Mouse (Mus musculus) forebrain, embryonic 14.5 days (tissue): ENCODE results near the gene Zfp385c. TPM values are rescaled to one million over a fixed set of nuclear protein-coding genes. Genes with fewer than 3 reads are reported as not detected.
A peak's percentile ranks its signal among the peaks of the same experiment; 100 is the strongest.

ENCODE experiments used
- ATAC-seq: fragments of 200-750 bp; cut with Nextera tagmentation; 2 replicates; pipeline ENCODE4 v1.8.0; 2017; ENCODE audit warnings: mild to moderate bottlenecking, moderate library complexity
- DNase-seq: peaks from one replicate; pipeline ENCODE4 v3.0.0-alpha.2; 2015; ENCODE audit warnings: low spot score
- H3K27ac ChIP-seq: fragments of 300-500 bp; sonication (generic); 2 replicates; pipeline ENCODE4 v1.5.1; 2014; ENCODE audit warnings: low read depth, mild to moderate bottlenecking, control low read depth, low read length, moderate library complexity
- H3K27me3 ChIP-seq: fragments of 300-500 bp; sonication (generic); replicated peaks from 2 replicates; pipeline ENCODE4 v1.6.1; 2014; ENCODE audit warnings: low read length, control low read depth, mixed read lengths; ENCODE audit not compliant: control insufficient read depth, insufficient read depth
- H3K36me3 ChIP-seq: fragments of 300-500 bp; sonication (generic); 2 replicates; pipeline ENCODE4 v1.6.1; 2014; ENCODE audit warnings: low read length, control low read depth; ENCODE audit not compliant: control insufficient read depth, insufficient read depth
- H3K4me1 ChIP-seq: fragments of 300-500 bp; sonication (generic); 2 replicates; pipeline ENCODE4 v1.6.1; 2014; ENCODE audit warnings: antibody characterized with exemption, low read length, control low read depth; ENCODE audit not compliant: control insufficient read depth, insufficient read depth
- H3K4me2 ChIP-seq: fragments of 300-500 bp; sonication (generic); 2 replicates; pipeline ENCODE4 v1.6.1; 2014; ENCODE audit warnings: mild to moderate bottlenecking, control low read depth, low read length
- H3K4me3 ChIP-seq: fragments of 300-500 bp; sonication (generic); 2 replicates; pipeline ENCODE4 v1.5.1; 2014; ENCODE audit warnings: low read depth, low read length, control low read depth
- H3K9ac ChIP-seq: fragments of 300-500 bp; sonication (generic); 2 replicates; pipeline ENCODE4 v1.6.1; 2014; ENCODE audit warnings: mild to moderate bottlenecking, low read length, control low read depth, moderate library complexity
- H3K9me3 ChIP-seq: fragments of 300-500 bp; sonication (generic); replicated peaks from 2 replicates; pipeline ENCODE4 v1.6.1; 2016; ENCODE audit warnings: low read length, control low read depth, mixed read lengths; ENCODE audit not compliant: control insufficient read depth
- WGBS: fragments of 180-500 bp; shearing (Covaris S2); extraction: QIAGEN DNeasy Blood & Tissue Kit; methylation state at CpG from one replicate; pipeline ENCODE4 v1.1.7; 2014; 5-methylcytosine and 5-hydroxymethylcytosine counted together
- polyA plus RNA-seq: library from polyadenylated mRNA; unstranded; fragments of >200 nt; fragmentation: Nextera tagmentation; extraction: Ambion mirVana; gene quantifications from 2 replicates; pipeline ENCODE4 v1.2.1, GENCODE M21; 2014

Gene Zfp385c
- polyA plus RNA-seq, 1 experiment from 2014 or later = not detected

DNA sequence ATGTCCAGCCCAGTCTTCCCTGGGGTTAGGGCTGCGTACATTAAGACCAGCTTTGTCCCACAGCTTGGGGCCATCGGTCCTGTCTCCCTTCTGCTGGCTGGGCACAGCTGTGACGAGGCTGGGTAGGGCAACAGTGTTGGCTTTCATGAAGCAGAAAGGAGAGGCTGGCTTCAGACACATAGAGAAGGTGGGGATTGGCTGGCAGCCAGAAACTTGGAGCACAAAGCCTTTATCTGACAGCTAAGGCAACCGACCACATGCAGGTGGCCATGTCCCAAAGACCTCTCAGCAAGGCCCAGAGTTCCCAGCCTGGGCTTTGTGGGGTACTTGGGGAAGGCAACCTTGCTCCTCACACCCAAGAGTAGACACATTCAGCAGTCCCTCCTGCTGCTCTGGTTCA is 110.5 kb downstream of the Zfp385c start:
- Histone ChIP-seq H3K9me3 (no peaks in the 10 kb centered on the region), H3K4me3 (no peak overlapping the region), H3K36me3 (peaks cover 83% of the 10 kb centered on the region), H3K4me1 (no peaks in the 10 kb centered on the region), H3K9ac (no peak overlapping the region), H3K4me2 (no peak overlapping the region), H3K27me3 (no peaks in the 10 kb centered on the region), H3K27ac (0 out of 2 replicates have a peak overlapping the region, but pooled peaks have one; percentile 30)
- no peak for ATAC-seq
- peak; percentile 48 for DNase-seq
- 40% methylated on average over 4 of the region's 4 CpGs for WGBS

DNA sequence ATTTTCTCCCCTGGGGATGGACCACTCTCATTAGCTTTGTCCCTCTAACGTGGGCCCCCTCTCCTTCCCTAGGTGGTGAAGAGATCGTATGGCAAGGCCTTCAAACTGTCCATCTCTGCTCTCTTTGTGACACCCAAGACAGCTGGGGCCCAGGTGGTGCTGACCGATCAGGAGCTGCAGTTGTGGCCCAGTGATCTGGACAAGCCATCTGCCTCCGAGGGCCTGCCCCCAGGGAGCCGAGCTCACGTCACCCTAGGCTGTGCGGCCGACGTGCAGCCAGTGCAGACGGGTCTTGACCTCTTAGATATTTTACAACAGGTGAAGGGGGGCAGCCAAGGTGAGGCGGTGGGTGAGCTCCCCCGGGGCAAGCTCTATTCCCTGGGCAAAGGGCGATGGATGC is 112.0 kb downstream of the Zfp385c start:
- no peak for ATAC-seq
- Histone ChIP-seq H3K4me2 (no peak overlapping the region), H3K27me3 (no peaks in the 10 kb centered on the region), H3K27ac (no peak overlapping the region), H3K4me3 (no peak overlapping the region), H3K4me1 (no peaks in the 10 kb centered on the region; the same call in 1 of the 2 replicates), H3K36me3 (peaks cover 68% of the 10 kb centered on the region), H3K9me3 (no peaks in the 10 kb centered on the region), H3K9ac (no peak overlapping the region)
- no peak for DNase-seq
- WGBS = 94% methylated on average over 13 of the region's 13 CpGs

DNA sequence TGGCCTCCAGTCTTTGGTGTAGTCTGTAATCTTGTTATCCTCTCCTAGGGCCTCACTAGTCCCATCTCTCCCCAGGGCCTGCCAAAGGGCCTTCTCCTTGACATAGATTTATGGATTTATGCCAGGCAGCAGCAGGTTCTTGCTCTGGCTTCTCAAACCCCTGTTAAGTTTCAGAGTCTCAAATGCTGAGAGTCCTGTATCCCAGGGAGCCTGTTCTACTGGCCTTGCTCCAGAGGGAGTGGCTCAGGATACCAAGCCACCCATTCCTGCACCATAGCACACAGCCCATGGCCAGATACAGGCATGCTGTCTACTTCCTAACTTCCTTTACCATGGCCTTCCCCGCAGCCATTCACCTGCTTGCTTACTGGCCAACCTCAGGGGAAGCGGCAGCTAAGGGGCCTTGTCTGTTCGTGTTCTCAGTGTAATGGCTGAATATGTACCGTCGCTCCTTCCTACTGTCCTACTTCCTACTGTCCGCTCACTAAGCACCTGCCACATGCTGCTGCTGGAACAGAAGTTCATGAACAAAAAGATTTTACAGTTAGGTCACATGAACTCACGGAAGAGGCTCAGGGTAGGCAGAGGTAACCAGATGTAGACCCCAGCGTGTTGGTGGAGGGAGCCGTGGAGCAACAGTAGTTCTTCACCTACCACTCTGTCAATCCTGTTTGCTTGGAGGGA is 113.0 kb downstream of the Zfp385c start:
- H3K4me1 ChIP-seq = no peaks in the 10 kb centered on the region; the same call in 1 of the 2 replicates
- H3K27ac ChIP-seq = no peak overlapping the region
- DNase-seq (no peak), ATAC-seq (no peak)
- peaks cover 58% of the 10 kb centered on the region for H3K36me3 ChIP-seq
- no peak overlapping the region for H3K4me2 ChIP-seq
- H3K27me3 ChIP-seq = no peaks in the 10 kb centered on the region
- H3K9ac ChIP-seq = no peak overlapping the region
- no peak overlapping the region for H3K4me3 ChIP-seq
- no peaks in the 10 kb centered on the region for H3K9me3 ChIP-seq
- 94% methylated on average over 9 of the region's 9 CpGs for WGBS

DNA sequence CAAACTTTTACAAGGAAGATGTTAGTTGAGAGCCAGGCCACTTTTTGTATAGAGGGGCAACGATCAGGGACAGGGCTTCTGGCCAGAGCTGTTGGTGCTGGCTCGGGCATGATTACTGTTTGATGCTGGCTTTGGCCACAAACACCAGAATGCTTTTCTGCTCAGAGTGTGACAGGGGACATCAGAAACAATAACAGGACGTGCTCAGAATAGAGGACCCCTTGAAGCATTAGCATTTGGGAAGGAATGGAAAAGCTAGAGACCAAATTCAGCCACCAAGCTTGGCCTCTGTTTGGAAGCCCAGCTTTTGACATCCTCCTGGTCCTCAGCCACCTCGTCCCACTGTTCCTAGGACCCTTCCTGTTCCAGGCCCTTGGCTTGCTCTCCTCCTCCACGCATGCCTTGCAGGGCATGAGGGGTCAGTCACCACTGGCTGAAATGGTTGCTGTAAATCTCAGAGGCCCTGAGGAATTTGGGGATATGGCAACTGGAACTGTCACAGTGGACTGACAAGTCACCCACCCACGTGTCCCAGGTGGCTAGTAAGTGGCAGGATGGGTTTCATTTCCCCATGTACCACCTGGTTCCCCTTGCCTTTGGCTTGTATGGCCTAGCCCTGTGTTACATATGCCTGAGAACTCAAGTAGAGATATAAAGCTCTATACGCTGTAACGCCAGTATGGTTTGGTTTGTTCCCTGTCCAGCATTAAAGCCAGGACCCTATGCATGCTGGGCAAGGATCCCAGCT is 114.2 kb downstream of the Zfp385c start:
- no peak for ATAC-seq
- no peak overlapping the region for H3K4me3 ChIP-seq
- no peaks in the 10 kb centered on the region for H3K27me3 ChIP-seq
- H3K9me3 ChIP-seq = no peaks in the 10 kb centered on the region
- WGBS = 86% methylated on average over 8 of the region's 8 CpGs
- no peak overlapping the region for H3K9ac ChIP-seq
- DNase-seq = no peak
- H3K4me2 ChIP-seq = no peak overlapping the region
- peaks cover 46% of the 10 kb centered on the region for H3K36me3 ChIP-seq
- no peaks in the 10 kb centered on the region; the same call in 1 of the 2 replicates for H3K4me1 ChIP-seq
- H3K27ac ChIP-seq = no peak overlapping the region

Other genes with a start within 250 kb of the Zfp385c start
- gene Klhl11, start 219.7 kb downstream of the Zfp385c start, polyA plus RNA-seq = 15.2 and 19.8 TPM in 2 replicates
- 198 and 208 TPM in 2 replicates for gene Acly, start 164.5 kb downstream of the Zfp385c start, polyA plus RNA-seq
- gene Ttc25, start 146.8 kb downstream of the Zfp385c start, polyA plus RNA-seq = 1.7 and 2.5 TPM in 2 replicates
- gene Cnp, start 117.6 kb downstream of the Zfp385c start, polyA plus RNA-seq = 22.0 and 25.6 TPM in 2 replicates
- gene Nkiras2, start 73.2 kb downstream of the Zfp385c start, polyA plus RNA-seq = 111 and 122 TPM in 2 replicates
- gene Dnajc7, start 72.3 kb downstream of the Zfp385c start, polyA plus RNA-seq = 77.3 and 82.5 TPM in 2 replicates
- 1.2 and 1.6 TPM in 2 replicates for gene Dhx58, start 11.8 kb upstream of the Zfp385c start, polyA plus RNA-seq
- gene Kat2a, start 20.0 kb upstream of the Zfp385c start, polyA plus RNA-seq = 32.6 and 47.3 TPM in 2 replicates
- 0.53 TPM in 1 of 2 replicates, not detected in the other for gene Hspb9, start 21.4 kb upstream of the Zfp385c start, polyA plus RNA-seq
- 133 and 142 TPM in 2 replicates for gene Rab5c, start 45.8 kb upstream of the Zfp385c start, polyA plus RNA-seq
- gene Kcnh4, start 67.5 kb upstream of the Zfp385c start, polyA plus RNA-seq = 3.5 and 4.4 TPM in 2 replicates
- 0.53 and 1.4 TPM in 2 replicates for gene Hcrt, start 70.5 kb upstream of the Zfp385c start, polyA plus RNA-seq
- 0.94 and 1.7 TPM in 2 replicates for gene Ghdc, start 78.5 kb upstream of the Zfp385c start, polyA plus RNA-seq
- 10.9 and 11.4 TPM in 2 replicates for gene Stat5b, start 158.3 kb upstream of the Zfp385c start, polyA plus RNA-seq
- gene Stat5a, start 166.9 kb upstream of the Zfp385c start, polyA plus RNA-seq = 0.69 and 0.96 TPM in 2 replicates
- gene Stat3, start 247.1 kb upstream of the Zfp385c start, polyA plus RNA-seq = 23.3 and 26.4 TPM in 2 replicates